Mouse (Mus musculus) embryonic fibroblast, embryonic 13.5 days (primary cell): ENCODE data around the gene Zfp280c. TPM values are rescaled to one million over a fixed set of nuclear protein-coding genes. Genes with fewer than 3 reads are reported as not detected.
A peak's percentile ranks its signal among the peaks of the same experiment; 100 is the strongest.

Source experiments
- H3K27ac ChIP-seq: 2 replicates; pipeline ENCODE4 v1.5.1; 2012; ENCODE audit warnings: low read length, control low read depth, inconsistent platforms; ENCODE audit not compliant: insufficient read depth
- H3K4me1 ChIP-seq: 2 replicates; pipeline ENCODE4 v1.6.1; 2011; ENCODE audit warnings: low read length; ENCODE audit not compliant: control insufficient read depth, insufficient read depth
- H3K4me3 ChIP-seq: 2 replicates; pipeline ENCODE4 v1.5.1; 2011; ENCODE audit warnings: mild to moderate bottlenecking, control low read depth, low read length; ENCODE audit not compliant: insufficient read depth
- CTCF ChIP-seq: IDR thresholded peaks from 2 replicates; pipeline ENCODE4 v1.5.1; 2011; ENCODE audit warnings: mild to moderate bottlenecking, control low read depth, low read length, moderate library complexity, borderline replicate concordance; ENCODE audit not compliant: insufficient read depth
- POLR2A ChIP-seq: IDR thresholded peaks from 2 replicates; pipeline ENCODE4 v1.6.1; 2011; ENCODE audit warnings: low read depth, mild to moderate bottlenecking, control low read depth, low read length, moderate library complexity
- polyA plus RNA-seq: library from polyadenylated mRNA; stranded (reverse); fragments of >200 nt; gene quantifications from 2 replicates; pipeline ENCODE4 v1.2.4, GENCODE M21; 2011; ENCODE audit warnings: low read depth; ENCODE audit not compliant: missing spikeins, insufficient read length

Zfp280c gene
- polyA plus RNA-seq, 1 experiment, result 29.3 TPM

DNA sequence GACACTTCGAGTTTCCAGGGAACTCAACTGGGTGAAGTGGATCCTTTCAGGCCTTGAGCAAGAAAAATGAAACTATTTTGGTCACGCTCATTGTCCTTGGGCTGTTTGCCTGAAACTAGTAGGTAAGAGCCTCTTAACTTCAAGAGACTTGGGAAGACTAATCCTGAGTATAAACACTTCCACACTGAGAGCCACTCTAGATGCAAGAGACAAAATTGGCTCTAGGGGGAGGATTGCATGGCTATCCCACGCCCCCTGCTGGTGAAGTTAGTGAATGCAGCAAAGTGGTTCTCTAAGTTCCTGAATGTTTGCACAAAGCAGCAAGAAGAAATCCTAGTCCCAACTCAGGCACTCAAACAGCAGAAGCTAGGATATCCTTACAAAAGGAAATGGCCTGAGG is 62.1 kb downstream of the Zfp280c start:
- H3K4me3 ChIP-seq, result no peak overlapping the region
- peak; percentile 52; the same call in 1 of the 2 replicates for TF ChIP-seq CTCF
- TF ChIP-seq POLR2A, result no peak
- H3K27ac ChIP-seq, result no peak overlapping the region
- H3K4me1 ChIP-seq, result no peaks in the 10 kb centered on the region

GRCm38 (mm10) chrX:48526435-48526834 is 67.9 kb downstream of the Zfp280c start:
- Histone ChIP-seq H3K27ac (peak overlapping the region; percentile 45; the same call in 1 of the 2 replicates), H3K4me1 (peaks cover 3% of the 10 kb centered on the region), H3K4me3 (no peak overlapping the region)
- TF ChIP-seq POLR2A, result no peak
- TF ChIP-seq CTCF, result no peak

- TF ChIP-seq CTCF (no peak), POLR2A (no peak)
- Histone ChIP-seq H3K27ac (peak overlapping the region; percentile 64), H3K4me1 (peaks cover 3% of the 10 kb centered on the region), H3K4me3 (no peak overlapping the region)
These were observed 68.4 kb downstream of the Zfp280c start for GRCm38 (mm10) chrX:48525866-48526265.

- Histone ChIP-seq H3K4me1 (peaks cover 3% of the 10 kb centered on the region), H3K27ac (peak overlapping the region; percentile 64), H3K4me3 (no peak overlapping the region)
- TF ChIP-seq POLR2A (no peak), CTCF (no peak)
These were observed 69.0 kb downstream of the Zfp280c start for GRCm38 (mm10) chrX:48525332-48525731.

GRCm38 (mm10) chrX:48523512-48523911 is 70.8 kb downstream of the Zfp280c start:
- no peak overlapping the region for H3K4me3 ChIP-seq
- TF ChIP-seq POLR2A, result no peak
- TF ChIP-seq CTCF, result no peak
- peaks cover 3% of the 10 kb centered on the region for H3K4me1 ChIP-seq
- H3K27ac ChIP-seq, result no peak overlapping the region

GRCm38 (mm10) chrX:48521651-48522050 is 72.7 kb downstream of the Zfp280c start:
- peaks cover 3% of the 10 kb centered on the region for H3K4me1 ChIP-seq
- no peak for TF ChIP-seq POLR2A
- TF ChIP-seq CTCF, result no peak
- no peak overlapping the region for H3K4me3 ChIP-seq
- no peak overlapping the region for H3K27ac ChIP-seq

- Histone ChIP-seq H3K4me3 (no peak overlapping the region; the same call in 1 of the 2 replicates), H3K4me1 (no peaks in the 10 kb centered on the region), H3K27ac (no peak overlapping the region)
- TF ChIP-seq POLR2A (no peak), CTCF (no peak)
These were observed 74.7 kb downstream of the Zfp280c start for GRCm38 (mm10) chrX:48519549-48520085.

GRCm38 (mm10) chrX:48518808-48519548 is 75.3 kb downstream of the Zfp280c start, which contains the start of gene Rab33a:
TSS of gene Rab33a (plus strand) at chrX:48519285.
- H3K27ac ChIP-seq, result no peak within 1 kb of the TSS
- H3K4me3 ChIP-seq, result no peak within 1 kb of the TSS; the same call in 1 of the 2 replicates
- TF ChIP-seq CTCF (no peak), POLR2A (no peak)
- H3K4me1 ChIP-seq, result no peaks in the 10 kb centered on the region

DNA sequence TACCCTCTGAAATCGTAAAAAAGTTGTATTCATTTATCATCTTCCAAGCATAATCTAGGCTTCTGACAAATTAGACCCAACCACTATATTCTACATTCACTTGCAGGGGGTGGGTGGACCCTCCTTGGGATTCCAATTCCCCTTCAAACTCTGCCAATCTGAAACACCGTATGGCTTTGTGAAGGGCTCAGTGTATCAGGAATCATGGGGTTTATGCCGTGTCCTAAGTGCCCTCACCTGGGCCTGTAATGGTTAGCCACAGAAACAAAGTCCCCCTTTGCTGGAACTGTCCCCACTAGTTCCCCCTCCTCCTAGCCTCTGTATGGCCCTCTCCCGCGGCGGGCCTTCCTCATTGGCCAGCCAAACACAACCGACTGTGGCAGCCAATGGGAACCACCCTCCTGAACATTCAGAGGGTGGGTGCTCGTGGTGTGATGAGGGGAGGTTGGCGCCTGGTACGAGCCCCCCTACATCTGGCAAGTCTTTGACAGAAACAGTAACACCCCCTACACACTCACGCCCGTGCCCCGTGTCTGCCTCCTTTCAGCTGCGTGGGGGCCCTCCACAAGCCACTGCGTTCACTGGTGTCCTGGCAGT is 76.0 kb downstream of the Zfp280c start:
- TF ChIP-seq CTCF, result no peak
- no peak for TF ChIP-seq POLR2A
- H3K4me3 ChIP-seq, result no peak overlapping the region
- no peak overlapping the region for H3K27ac ChIP-seq
- no peaks in the 10 kb centered on the region for H3K4me1 ChIP-seq

- no peaks in the 10 kb centered on the region; the same call in 1 of the 2 replicates for H3K4me1 ChIP-seq
- H3K4me3 ChIP-seq, result peak overlapping the region; percentile 56
- no peak for TF ChIP-seq POLR2A
- TF ChIP-seq CTCF, result no peak
- peak overlapping the region; percentile 50 for H3K27ac ChIP-seq
These were observed 80.5 kb downstream of the Zfp280c start for GRCm38 (mm10) chrX:48513824-48514223.
